Mouse (Mus musculus): ENCODE data around the gene Myo1d.

DNA sequence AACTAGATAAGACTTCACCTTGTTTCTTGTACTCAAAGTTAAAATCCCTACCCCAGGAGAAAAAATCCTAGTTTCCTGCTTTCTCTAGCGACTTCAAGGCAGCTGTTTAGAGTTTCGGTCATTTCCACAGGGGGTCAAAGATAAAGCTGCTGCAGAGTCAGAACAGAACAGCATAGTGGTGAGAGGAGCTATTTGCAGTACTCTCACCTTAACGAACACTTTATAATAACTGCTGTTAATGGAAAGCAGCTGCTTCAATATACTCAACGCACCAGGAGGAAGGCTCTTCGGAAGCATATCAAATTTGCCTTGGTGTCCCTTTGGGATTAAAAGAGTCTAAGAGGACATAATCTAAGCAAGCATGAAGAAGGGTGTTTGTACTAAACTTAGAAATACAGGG lies 190.4 kb downstream of the Myo1d start:
- TF ChIP-seq ZC3H11A (IDR thresholded peaks at IDR 0.05; ENCODE audit: low read depth, low read length) (no peak), CTCF (IDR thresholded peaks at IDR 0.05 in 2 of 3, conservative IDR thresholded peaks at IDR 0.05 in 1 of 3; ENCODE audit: control insufficient read depth in 1 of 3, insufficient read depth in 1 of 3, low read depth in 2 of 3, low read length in 3 of 3, poor library complexity in 1 of 3, severe bottlenecking in 1 of 3) (no peak)

Data from MEL (cell line).